Mouse (Mus musculus): ENCODE results near the gene Cep350. TPM values are rescaled to one million over a fixed set of nuclear protein-coding genes. Genes with fewer than 3 reads are reported as not detected.

Cep350 gene
- total RNA-seq, 2 experiments from 2014 or later = 36.1 to 39.5 TPM

DNA sequence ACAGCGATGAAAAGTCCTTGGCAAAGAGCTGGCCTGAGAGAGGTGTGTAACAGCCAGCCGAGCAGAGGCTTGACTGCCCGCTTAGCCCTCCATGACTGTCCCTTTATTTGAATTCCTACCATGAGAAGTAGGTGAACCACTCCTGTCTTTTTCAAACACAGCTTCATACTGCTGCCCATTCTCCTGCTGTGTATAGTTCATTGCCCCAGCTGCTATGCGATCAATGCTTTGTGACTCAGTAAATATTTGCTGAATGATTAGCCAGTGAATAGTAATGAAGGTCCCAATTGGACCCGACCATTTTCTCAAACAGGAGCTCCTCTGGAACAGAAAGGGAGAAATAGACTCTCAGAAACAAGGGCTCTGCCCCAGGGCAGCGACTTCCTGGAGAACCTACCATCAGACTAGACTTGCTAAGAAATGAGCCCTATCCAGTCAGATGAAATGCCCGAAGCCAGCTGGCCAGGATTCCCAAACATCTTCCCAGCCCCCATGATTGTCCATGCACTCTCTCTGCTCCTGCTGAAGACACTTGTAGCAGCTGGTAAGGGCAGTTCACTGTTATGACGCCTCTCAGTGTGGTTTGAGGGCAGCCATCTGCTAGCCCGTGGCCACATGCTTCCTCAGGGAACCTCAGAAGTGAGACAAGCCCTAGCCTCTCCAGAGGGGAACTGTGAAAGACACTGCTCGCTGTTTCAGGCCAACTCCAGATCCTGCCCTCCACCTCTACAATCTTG lies 163.2 kb downstream of the Cep350 start:
- DNase-seq = peak; percentile 45 to 56

GRCm38 (mm10) chr1:155808261-155808660 lies 164.8 kb downstream of the Cep350 start:
- no peak for DNase-seq

GRCm38 (mm10) chr1:155805607-155806006 lies 167.4 kb downstream of the Cep350 start:
- DNase-seq = peak; percentile 32 to 63

- no peak for DNase-seq
Observed at GRCm38 (mm10) chr1:155801014-155801991, 171.8 kb downstream of the Cep350 start.

GRCm38 (mm10) chr1:155798000-155798399 lies 175.1 kb downstream of the Cep350 start:
- no peak for DNase-seq

GRCm38 (mm10) chr1:155797425-155797824 lies 175.6 kb downstream of the Cep350 start:
- DNase-seq = peak in 1 of 2 experiments; percentile 19

GRCm38 (mm10) chr1:155796757-155797405 lies 176.2 kb downstream of the Cep350 start:
- DNase-seq = no peak

GRCm38 (mm10) chr1:155795791-155796233 lies 177.2 kb downstream of the Cep350 start:
- DNase-seq = peak; percentile 14 to 35

Other genes with a start within 250 kb of the Cep350 start
- gene Lhx4, start 221.6 kb downstream of the Cep350 start, total RNA-seq (2021) = not detected
- gene Qsox1, start 160.4 kb downstream of the Cep350 start, total RNA-seq (2021) = 10 to 100 TPM; 31.5 to 38.1 TPM
- 10 to 100 TPM; 39.4 to 42.6 TPM for gene Tor1aip2, start 62.1 kb upstream of the Cep350 start, total RNA-seq (2021)
- 10 to 100 TPM; 87.1 to 94.0 TPM for gene Tor1aip1, start 63.2 kb upstream of the Cep350 start, total RNA-seq (2021)
- gene Fam163a, start 231.8 kb upstream of the Cep350 start, total RNA-seq (2021) = under 1 TPM in 1 of 2 experiments, not detected in 1; 0.07 TPM

All from heart, adult 18-20 months (tissue).